Mouse (Mus musculus) cerebellum, adult 2 months (tissue): Measurements from ENCODE around the gene Gm28042.

Source experiments
- CTCF ChIP-seq: fragments of 200-500 bp; IDR thresholded peaks from 2 replicates; pipeline ENCODE4 v1.5.1; 2011; ENCODE audit warnings: low read depth, mild to moderate bottlenecking, control low read depth, low read length, moderate library complexity, borderline replicate concordance; ENCODE audit not compliant: insufficient read depth
- POLR2A ChIP-seq: fragments of 200-500 bp; IDR thresholded peaks from 2 replicates; pipeline ENCODE4 v1.6.1; 2011; ENCODE audit warnings: low read length, control low read depth, borderline replicate concordance; ENCODE audit not compliant: insufficient read depth

- no peak for TF ChIP-seq POLR2A
- TF ChIP-seq CTCF = peak; percentile 66
Measured at GRCm38 (mm10) chr2:120076076-120076705, 48.9 kb downstream of the Gm28042 start.
